Mouse (Mus musculus) midbrain, embryonic 16.5 days (tissue): ENCODE data around the gene Elp4. TPM values are rescaled to one million over a fixed set of nuclear protein-coding genes. Genes with fewer than 3 reads are reported as not detected.

Experiments used
- ATAC-seq: fragments of 200-750 bp; cut with Nextera tagmentation; 2 replicates; pipeline ENCODE4 v1.8.0; 2017; ENCODE audit warnings: moderate TSS enrichment
- H3K27ac ChIP-seq: fragments of 300-500 bp; sonication (generic); 2 replicates; pipeline ENCODE4 v1.5.1; 2014; ENCODE audit warnings: mild to moderate bottlenecking, low read length, mixed read lengths
- H3K27me3 ChIP-seq: fragments of 300-500 bp; sonication (generic); 2 replicates; pipeline ENCODE4 v1.6.1; 2014; ENCODE audit warnings: low read depth, low read length, mixed read lengths; ENCODE audit not compliant: control insufficient read depth, insufficient read depth
- H3K36me3 ChIP-seq: fragments of 300-500 bp; sonication (generic); 2 replicates; pipeline ENCODE4 v1.6.1; 2014; ENCODE audit warnings: mild to moderate bottlenecking, low read length, moderate library complexity, mixed read lengths; ENCODE audit not compliant: control insufficient read depth, insufficient read depth
- H3K4me1 ChIP-seq: fragments of 300-500 bp; sonication (generic); 2 replicates; pipeline ENCODE4 v1.6.1; 2014; ENCODE audit warnings: mild to moderate bottlenecking, low read length, mixed read lengths; ENCODE audit not compliant: control insufficient read depth, insufficient read depth
- H3K4me2 ChIP-seq: fragments of 300-500 bp; sonication (generic); 2 replicates; pipeline ENCODE4 v1.6.1; 2014; ENCODE audit warnings: mild to moderate bottlenecking, low read length, mixed read lengths
- H3K4me3 ChIP-seq: fragments of 300-500 bp; sonication (generic); 2 replicates; pipeline ENCODE4 v1.5.1; 2014; ENCODE audit warnings: low read depth, mild to moderate bottlenecking, low read length, moderate library complexity, mixed read lengths
- H3K9ac ChIP-seq: fragments of 300-500 bp; sonication (generic); 2 replicates; pipeline ENCODE4 v1.6.1; 2014; ENCODE audit warnings: low read depth, low read length, mixed read lengths
- H3K9me3 ChIP-seq: fragments of 300-500 bp; sonication (generic); replicated peaks from 2 replicates; pipeline ENCODE4 v1.6.1; 2014; ENCODE audit warnings: mild to moderate bottlenecking, low read length, mixed read lengths; ENCODE audit not compliant: control insufficient read depth, poor library complexity, severe bottlenecking
- WGBS: fragments of 180-500 bp; shearing (Covaris S2); extraction: QIAGEN DNeasy Blood & Tissue Kit; methylation state at CpG from one replicate; pipeline ENCODE4 v1.1.7; 2014; 5-methylcytosine and 5-hydroxymethylcytosine counted together
- polyA plus RNA-seq: library from polyadenylated mRNA; unstranded; fragments of >200 nt; fragmentation: Nextera tagmentation; extraction: Ambion mirVana; gene quantifications from 2 replicates; pipeline ENCODE4 v1.2.1, GENCODE M21; 2015

The Elp4 gene
- polyA plus RNA-seq, 1 experiment from 2014 or later, result 41.3 TPM

DNA sequence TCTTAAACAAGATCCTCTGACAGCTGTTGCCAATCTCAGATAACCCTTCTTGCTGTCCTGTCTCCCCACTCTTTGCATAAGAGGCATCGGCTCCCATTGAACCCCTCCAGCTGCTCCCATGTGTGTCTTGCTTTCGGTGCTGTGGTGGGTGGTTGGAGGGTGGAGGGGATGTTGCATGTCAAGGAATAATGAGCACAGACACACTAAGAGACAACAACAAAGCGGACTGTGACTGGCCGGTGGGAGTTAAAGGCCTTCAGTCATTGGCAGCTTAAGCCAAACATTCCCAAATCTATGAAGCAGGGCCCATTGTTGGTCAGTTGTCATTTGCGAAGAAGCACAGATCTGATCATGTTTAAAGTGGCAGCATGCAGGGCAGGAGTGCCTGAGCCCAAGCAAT, 206.6 kb downstream of the Elp4 start:
- Histone ChIP-seq H3K36me3 (no peaks in the 10 kb centered on the region), H3K9me3 (no peaks in the 10 kb centered on the region), H3K27me3 (peaks cover 18% of the 10 kb centered on the region), H3K4me3 (no peak overlapping the region), H3K9ac (no peak overlapping the region), H3K4me1 (no peaks in the 10 kb centered on the region), H3K27ac (no peak overlapping the region), H3K4me2 (no peak overlapping the region)
- 54% methylated on average over 5 of the region's 5 CpGs for WGBS
- ATAC-seq, result no peak

DNA sequence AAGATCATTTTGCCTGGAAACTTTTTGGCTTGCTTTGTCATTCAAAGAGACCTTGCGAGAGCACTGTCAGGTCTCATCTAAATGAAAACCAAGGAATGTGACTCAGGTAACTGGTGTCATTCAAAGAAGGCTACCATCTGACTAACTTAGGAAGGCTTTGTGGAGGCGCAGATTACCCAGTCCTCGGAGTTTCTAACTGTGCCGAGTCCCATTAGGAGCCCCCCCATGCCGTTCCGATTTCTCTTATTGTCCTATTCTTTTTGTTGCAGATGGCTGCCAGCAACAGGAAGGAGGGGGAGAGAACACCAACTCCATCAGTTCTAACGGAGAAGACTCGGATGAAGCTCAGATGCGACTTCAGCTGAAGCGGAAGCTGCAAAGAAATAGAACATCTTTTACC, 213.1 kb downstream of the Elp4 start:
- no peak overlapping the region for H3K4me3 ChIP-seq
- peaks cover 58% of the 10 kb centered on the region for H3K27me3 ChIP-seq
- H3K27ac ChIP-seq, result no peak overlapping the region
- H3K36me3 ChIP-seq, result no peaks in the 10 kb centered on the region
- 7% methylated on average over 10 of the region's 10 CpGs for WGBS
- no peak overlapping the region for H3K4me2 ChIP-seq
- no peak for ATAC-seq
- H3K9me3 ChIP-seq, result no peaks in the 10 kb centered on the region
- H3K4me1 ChIP-seq, result no peaks in the 10 kb centered on the region
- H3K9ac ChIP-seq, result no peak overlapping the region

DNA sequence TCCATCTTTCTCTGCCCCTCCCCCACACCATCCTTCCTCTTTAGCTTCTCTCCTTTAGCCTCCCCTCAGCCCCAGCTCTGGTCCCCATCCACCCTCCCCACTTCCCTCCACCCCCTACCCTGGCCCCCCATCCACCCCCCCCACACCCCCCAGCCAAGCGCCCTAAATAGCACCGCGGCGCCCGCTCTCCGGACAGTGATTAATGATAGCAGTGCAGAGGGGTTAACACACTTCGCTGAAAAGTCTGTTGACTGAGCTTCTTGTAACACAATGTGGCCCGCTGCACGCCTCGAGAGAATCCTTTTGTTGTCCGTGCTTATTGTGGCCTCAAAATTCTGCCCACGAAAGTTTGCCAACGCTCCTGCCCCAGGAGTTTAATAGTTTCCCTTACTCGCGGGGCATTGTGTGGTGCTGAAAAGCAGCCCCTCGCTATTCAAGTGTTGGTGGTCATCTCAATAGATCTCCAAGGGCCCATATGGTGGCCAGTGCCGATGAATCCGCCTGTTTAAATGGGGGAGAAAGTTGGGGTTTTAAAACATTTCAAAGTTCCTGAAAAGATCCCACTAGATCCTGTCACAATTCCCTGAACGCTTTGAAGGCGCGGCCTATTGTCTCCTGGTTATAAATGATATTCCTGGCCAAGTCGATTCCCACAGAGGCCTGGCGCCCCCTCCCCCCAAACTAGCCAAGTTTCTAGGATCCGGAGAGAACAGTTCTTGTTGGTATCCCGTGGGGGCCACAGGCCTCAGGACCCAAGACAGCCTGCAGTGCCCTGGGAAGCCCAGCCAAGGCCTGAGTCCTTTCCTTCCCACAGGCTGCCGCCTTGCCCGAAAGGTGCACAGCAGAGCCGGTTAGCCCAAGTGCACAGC, 214.4 kb downstream of the Elp4 start:
- Histone ChIP-seq H3K9ac (no peak overlapping the region), H3K4me2 (peak overlapping the region; percentile 43; the same call in 1 of the 2 replicates), H3K27me3 (peaks cover 67% of the 10 kb centered on the region), H3K9me3 (no peaks in the 10 kb centered on the region), H3K4me3 (peak overlapping the region; percentile 12; the same call in 1 of the 2 replicates), H3K27ac (no peak overlapping the region), H3K36me3 (no peaks in the 10 kb centered on the region), H3K4me1 (no peaks in the 10 kb centered on the region)
- no peak; the same call in 1 of the 2 replicates for ATAC-seq
- WGBS, result 3% methylated on average over 28 of the region's 28 CpGs

DNA sequence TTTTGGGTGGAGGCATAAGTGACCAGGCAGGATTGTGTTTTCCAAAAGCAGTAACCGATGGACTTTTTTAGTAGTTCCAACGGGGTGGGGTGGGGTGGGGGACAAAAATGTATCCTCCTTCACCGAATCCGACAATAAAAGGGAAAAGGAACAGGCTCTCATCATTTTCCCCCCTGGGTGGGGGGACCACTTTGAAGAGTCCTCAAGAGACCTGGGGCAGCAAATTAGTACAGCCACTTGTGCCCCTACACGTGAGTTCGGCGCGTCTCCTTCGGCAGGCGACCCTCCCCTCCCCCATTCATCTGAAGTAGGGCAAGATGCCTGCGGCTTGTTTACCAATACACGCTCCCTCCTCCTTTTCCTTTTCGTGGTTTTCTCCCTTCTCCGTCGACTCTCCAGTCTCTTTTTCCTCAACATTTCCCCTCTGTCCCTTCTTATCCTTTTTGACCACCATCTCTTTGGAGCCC, 215.0 kb downstream of the Elp4 start:
- Histone ChIP-seq H3K4me3 (peak overlapping the region; percentile 12; the same call in 1 of the 2 replicates), H3K27me3 (peaks cover 70% of the 10 kb centered on the region), H3K27ac (no peak overlapping the region), H3K9ac (no peak overlapping the region), H3K4me2 (peak overlapping the region; percentile 43), H3K9me3 (no peaks in the 10 kb centered on the region), H3K36me3 (no peaks in the 10 kb centered on the region), H3K4me1 (no peaks in the 10 kb centered on the region)
- WGBS, result 0% methylated on average over 15 of the region's 15 CpGs
- no peak for ATAC-seq

DNA sequence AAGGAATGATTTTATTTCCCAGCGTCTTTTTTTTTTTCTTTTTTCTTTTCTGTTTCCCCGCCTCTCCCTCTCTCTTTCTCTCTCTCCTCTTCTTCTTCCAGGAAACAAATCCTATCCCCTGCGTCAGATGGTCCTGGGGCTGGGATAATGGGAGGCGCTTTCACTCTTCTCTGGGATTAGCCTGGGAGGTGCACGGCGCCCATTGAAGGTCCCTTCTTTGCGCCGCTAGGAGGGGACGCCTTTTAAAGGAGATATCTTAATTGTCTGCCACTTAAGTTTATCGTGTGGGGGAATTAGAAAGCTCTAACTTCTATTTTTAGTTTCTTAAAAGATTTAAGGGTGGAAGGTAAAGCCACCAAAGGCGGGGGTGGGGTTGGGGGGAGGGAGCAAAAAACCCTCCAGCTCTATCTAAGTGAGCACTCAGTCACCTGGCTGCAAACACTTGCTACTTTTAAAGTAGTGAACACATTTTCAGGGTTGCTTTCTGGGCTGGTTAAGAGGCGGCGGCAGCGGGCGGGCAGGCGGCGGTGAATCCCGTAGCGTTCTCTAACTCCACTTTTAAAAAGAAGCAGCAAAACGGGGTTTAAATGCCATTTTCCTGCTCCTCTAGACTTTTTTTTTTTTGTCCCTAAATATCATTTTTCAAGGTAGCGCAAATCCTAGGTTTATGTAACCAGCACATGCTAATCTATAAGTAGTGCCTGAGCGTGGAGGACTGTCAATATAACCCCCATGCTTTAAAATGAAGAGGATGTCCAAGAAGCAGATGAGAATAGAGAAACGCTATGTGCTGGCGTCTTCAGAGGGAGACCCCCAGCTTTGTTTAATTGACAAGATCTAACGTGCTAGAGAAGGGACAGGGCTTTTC, 215.7 kb downstream of the Elp4 start:
- H3K4me3 ChIP-seq, result peak overlapping the region; percentile 1; the same call in 1 of the 2 replicates
- H3K27ac ChIP-seq, result peak overlapping the region; percentile 38; the same call in 1 of the 2 replicates
- no peak overlapping the region for H3K9ac ChIP-seq
- no peak for ATAC-seq
- peaks cover 70% of the 10 kb centered on the region for H3K27me3 ChIP-seq
- peak overlapping the region; percentile 24 for H3K4me2 ChIP-seq
- under 1% methylated on average over 25 of the region's 25 CpGs for WGBS
- H3K36me3 ChIP-seq, result no peaks in the 10 kb centered on the region
- no peaks in the 10 kb centered on the region for H3K4me1 ChIP-seq
- H3K9me3 ChIP-seq, result no peaks in the 10 kb centered on the region

DNA sequence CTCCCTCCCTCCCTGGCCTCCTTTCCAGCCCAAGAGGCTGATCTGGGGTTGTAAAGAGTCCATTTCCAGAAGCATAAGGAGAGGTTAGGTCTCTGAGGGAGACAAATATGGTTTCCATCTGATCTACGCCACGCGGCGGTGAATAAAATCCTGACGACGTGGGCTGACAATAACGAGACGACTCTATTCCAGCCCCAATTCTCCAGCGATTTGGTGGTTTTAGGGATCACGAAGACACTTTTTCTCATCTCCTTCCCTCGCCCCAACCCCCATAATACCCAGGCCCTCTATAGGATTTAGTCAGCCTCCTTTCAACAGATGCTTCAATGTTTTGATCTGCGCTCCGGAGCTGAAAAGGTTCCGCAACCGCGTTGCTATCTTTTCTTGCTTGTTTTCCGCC, 216.4 kb downstream of the Elp4 start:
- peak overlapping the region; percentile 24 for H3K4me2 ChIP-seq
- no peaks in the 10 kb centered on the region for H3K9me3 ChIP-seq
- no peaks in the 10 kb centered on the region for H3K4me1 ChIP-seq
- under 1% methylated on average over 17 of the region's 17 CpGs for WGBS
- H3K36me3 ChIP-seq, result no peaks in the 10 kb centered on the region
- H3K27ac ChIP-seq, result no peak overlapping the region
- H3K27me3 ChIP-seq, result peaks cover 68% of the 10 kb centered on the region
- H3K4me3 ChIP-seq, result peak overlapping the region; percentile 1; the same call in 1 of the 2 replicates
- no peak overlapping the region for H3K9ac ChIP-seq
- no peak for ATAC-seq

DNA sequence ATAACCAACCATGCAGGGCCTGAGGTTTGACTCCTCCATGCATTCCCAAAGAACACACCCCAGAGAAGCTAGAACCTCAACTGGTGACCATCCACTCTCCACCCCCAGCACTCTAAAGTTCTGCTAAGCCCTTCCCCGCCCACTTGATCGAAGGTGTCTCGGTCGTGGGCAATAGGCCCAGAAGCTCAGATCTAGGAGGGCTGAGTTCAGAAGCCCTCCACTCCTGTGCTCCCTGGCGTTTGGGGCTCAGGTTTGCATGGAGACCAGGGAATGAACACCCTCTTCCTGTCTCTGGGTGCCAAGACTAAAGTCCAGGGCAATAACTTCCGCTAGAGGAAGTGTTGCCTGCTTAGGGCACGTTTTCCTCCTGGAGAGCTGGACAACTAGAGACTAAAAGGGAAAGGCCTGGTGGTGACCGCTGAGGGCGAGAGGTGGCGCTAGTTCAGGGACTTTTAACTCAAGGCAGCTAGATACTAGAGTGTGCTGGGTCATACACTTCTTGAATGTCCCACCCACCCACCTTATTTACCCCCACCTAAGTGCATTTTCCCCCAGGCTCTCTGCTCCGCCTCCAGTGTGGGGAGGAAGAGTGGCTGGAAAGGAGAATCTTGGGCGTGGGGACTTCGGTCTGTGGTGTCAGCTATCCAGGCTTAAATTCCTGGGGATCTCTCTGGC, 216.9 kb downstream of the Elp4 start:
- peak overlapping the region; percentile 24 for H3K4me2 ChIP-seq
- peaks cover 63% of the 10 kb centered on the region for H3K27me3 ChIP-seq
- H3K4me1 ChIP-seq, result no peaks in the 10 kb centered on the region
- H3K27ac ChIP-seq, result 0 out of 2 replicates have a peak overlapping the region, but pooled peaks have one; percentile 9
- H3K9me3 ChIP-seq, result no peaks in the 10 kb centered on the region
- H3K36me3 ChIP-seq, result no peaks in the 10 kb centered on the region
- WGBS, result 3% methylated on average over 13 of the region's 13 CpGs
- ATAC-seq, result peak; percentile 25; the same call in 1 of the 2 replicates
- H3K9ac ChIP-seq, result no peak overlapping the region
- H3K4me3 ChIP-seq, result no peak overlapping the region

DNA sequence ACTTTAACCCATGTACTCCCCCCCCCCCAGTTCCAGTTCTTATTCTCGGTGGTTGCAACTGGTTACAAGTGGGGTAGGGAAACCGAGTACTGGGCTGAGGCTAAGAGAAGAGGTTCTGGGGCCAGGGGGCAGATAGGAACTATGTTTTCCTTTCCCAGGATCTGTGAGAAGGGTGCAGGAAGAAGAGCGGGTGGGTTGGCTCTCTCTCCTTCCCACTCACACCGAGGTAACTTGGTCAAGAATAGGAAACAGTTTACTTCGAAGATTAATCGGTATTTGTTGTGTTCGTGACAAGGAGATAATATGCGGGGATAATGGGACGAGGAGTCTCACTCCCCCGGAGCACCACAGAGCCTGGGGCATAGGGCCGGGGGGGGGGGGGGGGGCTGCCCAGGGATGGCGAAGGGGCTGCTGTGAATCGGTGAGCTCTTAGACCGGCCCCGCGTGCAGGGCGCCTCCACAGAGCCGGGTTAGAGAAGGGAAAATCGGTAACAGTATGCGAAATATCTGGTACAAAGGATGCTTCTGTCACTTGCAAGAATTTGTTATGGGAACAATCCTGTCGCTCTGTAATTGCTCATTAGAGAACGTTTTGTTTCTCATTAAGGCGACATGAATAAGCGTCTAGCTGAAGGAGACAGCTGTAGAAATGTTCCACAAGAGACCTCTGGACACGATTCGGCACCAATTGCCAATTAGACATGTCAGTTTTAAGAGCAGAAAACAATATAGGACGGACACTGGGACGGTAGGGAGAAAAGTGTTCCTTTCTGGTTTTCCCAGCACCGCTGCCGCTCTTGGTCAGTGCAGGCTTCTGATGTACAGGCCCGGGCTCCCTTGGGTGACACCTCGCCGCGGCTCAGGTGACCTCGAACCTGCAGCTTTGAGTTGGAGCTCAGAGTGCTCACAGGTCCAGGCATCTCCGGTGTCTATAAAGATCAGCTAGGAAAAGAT, 217.7 kb downstream of the Elp4 start:
- Histone ChIP-seq H3K4me1 (no peaks in the 10 kb centered on the region), H3K27me3 (peaks cover 57% of the 10 kb centered on the region), H3K9me3 (no peaks in the 10 kb centered on the region), H3K4me3 (no peak overlapping the region), H3K36me3 (no peaks in the 10 kb centered on the region), H3K4me2 (peak overlapping the region; percentile 6; the same call in 1 of the 2 replicates), H3K27ac (no peak overlapping the region), H3K9ac (no peak overlapping the region)
- ATAC-seq, result no peak
- WGBS, result 5% methylated on average over 36 of the region's 36 CpGs
